9 mouse cellular contexts compared by ENCODE assay signal in the genomic region with DNA sequence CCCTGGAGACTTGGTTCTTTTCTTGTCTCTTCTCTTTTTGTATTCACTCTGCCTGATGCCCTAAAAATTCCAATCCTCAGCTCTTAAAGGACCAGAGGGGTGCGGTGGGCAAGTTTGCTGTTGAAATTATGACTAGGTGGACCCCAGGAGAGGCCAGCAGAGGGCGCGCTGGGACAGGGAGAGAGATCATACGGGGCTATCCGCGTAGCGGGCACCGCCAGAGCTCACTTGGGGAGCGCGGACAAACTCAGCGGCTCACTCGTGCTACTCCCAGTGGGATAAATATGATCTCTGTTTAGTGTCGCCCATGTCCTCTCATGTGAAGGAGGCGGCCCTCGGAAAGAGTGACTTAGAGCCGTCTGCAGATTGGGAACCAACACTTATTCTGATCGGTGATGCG. TPM values are rescaled to one million over a fixed set of nuclear protein-coding genes. Genes with fewer than 3 reads are reported as not detected.
DNase-seq lines count a peak whose midpoint lies in the region; ATAC-seq and TF ChIP-seq lines count a peak whose summit lies in the region.
"Had no signal": no experiment of that assay in that cellular context is flagged by ENCODE, and none has a peak within 500 bp of the region (broad histone marks: within the 10 kb centered on the region; RNA-seq: fewer than 3 reads in every experiment).

No protein-coding gene starts in this region.

- H3K4me1 ChIP-seq in E14TG2a.4 (replicated peaks; ENCODE audit: low read depth, low read length): peaks cover 41% of the 10 kb centered on the region
- H3K4me1 ChIP-seq in forebrain, embryonic 12.5 days: peaks cover 24% of the 10 kb centered on the region
- H3K4me1 ChIP-seq in lung, embryonic 14.5 days (ENCODE audit: insufficient read depth): peaks cover 6% of the 10 kb centered on the region; the same call in 1 of the 2 replicates
- H3K4me1 ChIP-seq in olfactory bulb, adult 2 months (ENCODE audit: control insufficient read depth, insufficient read depth, low read length): peaks cover 17% of the 10 kb centered on the region
- peaks cover 39% of the 10 kb centered on the region for H3K4me1 ChIP-seq in thymus, adult 2 months (replicated peaks; ENCODE audit: control insufficient read depth, insufficient read depth, low read length)

- H3K36me3 ChIP-seq in E14TG2a.4 (ENCODE audit: insufficient read depth, low read length): no peaks in the 10 kb centered on the region
- H3K36me3 ChIP-seq in forebrain, embryonic 12.5 days (replicated peaks): no peaks in the 10 kb centered on the region
- no peaks in the 10 kb centered on the region for H3K36me3 ChIP-seq in lung, embryonic 14.5 days (ENCODE audit: insufficient read depth)
- H3K36me3 ChIP-seq in thymus, adult 2 months (ENCODE audit: control insufficient read depth, insufficient read depth, low read length): no peaks in the 10 kb centered on the region

- WGBS in forebrain, embryonic 12.5 days: under 1% methylated on average over 18 of the region's 18 CpGs
- 1% methylated on average over 18 of the region's 18 CpGs for WGBS in lung, embryonic 14.5 days
- WGBS in olfactory bulb, adult 2 months: 1% methylated on average over 18 of the region's 18 CpGs
- WGBS in thymus, adult 2 months: 1% methylated on average over 18 of the region's 18 CpGs

- H3K4me3 ChIP-seq in E14TG2a.4 (replicated peaks; ENCODE audit: low read length): 0 out of 2 replicates have a peak overlapping the region, but pooled peaks have one; percentile 5
- H3K4me3 ChIP-seq in forebrain, embryonic 12.5 days (replicated peaks): peak overlapping the region; percentile 19
- peak overlapping the region; percentile 20 for H3K4me3 ChIP-seq in lung, embryonic 14.5 days (ENCODE audit: low read depth, low read length)
- no peak overlapping the region for H3K4me3 ChIP-seq in olfactory bulb, adult 2 months (ENCODE audit: insufficient read depth, low read depth, low read length)
- H3K4me3 ChIP-seq in thymus, adult 2 months (ENCODE audit: control insufficient read depth, insufficient read depth, low read length): peak overlapping the region; percentile 29

- H3K27ac ChIP-seq in forebrain, embryonic 12.5 days: peak overlapping the region; percentile 19; the same call in 1 of the 2 replicates
- no peak overlapping the region for H3K27ac ChIP-seq in lung, embryonic 14.5 days (ENCODE audit: low read depth)
- H3K27ac ChIP-seq in olfactory bulb, adult 2 months (ENCODE audit: insufficient read depth, low read depth, low read length): no peak overlapping the region
- H3K27ac ChIP-seq in thymus, adult 2 months (ENCODE audit: control insufficient read depth, insufficient read depth, low read length): peak overlapping the region; percentile 35; the same call in 1 of the 2 replicates

- no peak overlapping the region for H3K9ac ChIP-seq in forebrain, embryonic 12.5 days
- no peak overlapping the region for H3K9ac ChIP-seq in lung, embryonic 14.5 days

- peaks cover 41% of the 10 kb centered on the region for H3K27me3 ChIP-seq in E14TG2a.4 (ENCODE audit: insufficient read depth, low read length)
- peaks cover 39% of the 10 kb centered on the region for H3K27me3 ChIP-seq in forebrain, embryonic 12.5 days
- H3K27me3 ChIP-seq in lung, embryonic 14.5 days (ENCODE audit: insufficient read depth, low read length): peaks cover 28% of the 10 kb centered on the region
- no peaks in the 10 kb centered on the region for H3K27me3 ChIP-seq in thymus, adult 2 months (ENCODE audit: control insufficient read depth, insufficient read depth, low read length)

- peak; percentile 59 for TF ChIP-seq CTCF in E14TG2a.4 (conservative IDR thresholded peaks at IDR 0.05; ENCODE audit: low read length)
- peak; percentile 95 for TF ChIP-seq CTCF in lung, embryonic 14.5 days (IDR thresholded peaks at IDR 0.05; ENCODE audit: low read depth)
- TF ChIP-seq CTCF in olfactory bulb, adult 2 months (IDR thresholded peaks at IDR 0.05; ENCODE audit: insufficient read depth, low read depth, low read length): peak; percentile 86
- peak; percentile 95 for TF ChIP-seq CTCF in thymus, adult 2 months (IDR thresholded peaks at IDR 0.05; ENCODE audit: borderline replicate concordance, control insufficient read depth, extremely low read depth, insufficient read depth, low read length, poor library complexity)

- H3K9me3 ChIP-seq in E14TG2a.4 (ENCODE audit: low read length): no peaks in the 10 kb centered on the region
- no peaks in the 10 kb centered on the region for H3K9me3 ChIP-seq in forebrain, embryonic 12.5 days
- no peaks in the 10 kb centered on the region for H3K9me3 ChIP-seq in lung, embryonic 14.5 days (ENCODE audit: low read depth, low read length)

- peak overlapping the region; percentile 48 for H3K4me2 ChIP-seq in forebrain, embryonic 12.5 days
- peak overlapping the region; percentile 57 for H3K4me2 ChIP-seq in lung, embryonic 14.5 days

- intact Hi-C loops in heart, postnatal 10 days (cut with DNase I): loop anchor here (1.0 to 5.0 kb wide), 3 partner anchors 14 to 278 kb away; partner anchors contain the start of genes Slc16a11 and Slc2a4

- TF ChIP-seq POLR2A in olfactory bulb, adult 2 months (IDR thresholded peaks at IDR 0.05; ENCODE audit: insufficient read depth, low read depth, low read length): no peak
- TF ChIP-seq POLR2A in thymus, adult 2 months (IDR thresholded peaks at IDR 0.05; ENCODE audit: control insufficient read depth, extremely low read depth, insufficient read depth, low read length, poor library complexity): no peak

- peak; percentile 91 for DNase-seq in c-Kit-positive CD71-positive TER-119-positive erythroid progenitor cells, embryonic 14.5 days (ENCODE audit: low spot score)
- peak; percentile 93 to 98 for DNase-seq in heart, postnatal 10 days
- DNase-seq in kidney, postnatal 4 days: peak; percentile 97 to 99
- peak; percentile 97 for DNase-seq in lung, embryonic 14.5 days
- DNase-seq in thymus, adult 2 months: peak; percentile 93

- peak; percentile 35; the same call in 1 of the 2 replicates for ATAC-seq in forebrain, embryonic 12.5 days (ENCODE audit: low FRiP score)
- peak; percentile 63 for ATAC-seq in lung, embryonic 14.5 days (ENCODE audit: insufficient read depth)

RNA-seq across cellular contexts. Expression of gene Ybx2, which starts 1.4 kb away (rescaled TPM):
- 7.4 and 8.9 TPM in 2 replicates for polyA plus RNA-seq in forebrain, embryonic 12.5 days (2016; fragmentation: Nextera tagmentation; extraction: Ambion mirVana)
- 10 to 100 TPM; 22.7 to 25.7 TPM for total RNA-seq in heart, postnatal 10 days (2021)
- 4.7 and 6.1 TPM in 2 replicates for polyA plus RNA-seq in lung, embryonic 14.5 days (2014; fragmentation: Nextera tagmentation; extraction: Ambion mirVana)
- polyA plus RNA-seq in olfactory bulb, adult 2 months (2012; ENCODE audit: insufficient read depth, insufficient read length, low replicate concordance, missing spikeins): not detected in 2 replicates
- 20.0 and 49.6 TPM in 2 replicates for polyA plus RNA-seq in thymus, adult 2 months (2012; rRNA removed)

RNA-seq across cellular contexts. Expression of gene Eif5a, which starts 12.4 kb away (rescaled TPM):
- 1,678 TPM in 2 replicates for polyA plus RNA-seq in forebrain, embryonic 12.5 days (2016; fragmentation: Nextera tagmentation; extraction: Ambion mirVana)
- total RNA-seq in heart, postnatal 10 days (2021): 100 to 1,000 TPM; 488 to 490 TPM
- 1,945 and 2,006 TPM in 2 replicates for polyA plus RNA-seq in lung, embryonic 14.5 days (2014; fragmentation: Nextera tagmentation; extraction: Ambion mirVana)
- polyA plus RNA-seq in olfactory bulb, adult 2 months (2012; ENCODE audit: insufficient read depth, insufficient read length, low replicate concordance, missing spikeins): 516 and 653 TPM in 2 replicates
- polyA plus RNA-seq in thymus, adult 2 months (2012; rRNA removed): 618 and 719 TPM in 2 replicates

RNA-seq across cellular contexts. Expression of gene Slc2a4, which starts 13.8 kb away (rescaled TPM):
- 13.3 and 15.3 TPM in 2 replicates for polyA plus RNA-seq in forebrain, embryonic 12.5 days (2016; fragmentation: Nextera tagmentation; extraction: Ambion mirVana)
- 100 to 1,000 TPM; 135 to 144 TPM for total RNA-seq in heart, postnatal 10 days (2021)
- polyA plus RNA-seq in lung, embryonic 14.5 days (2014; fragmentation: Nextera tagmentation; extraction: Ambion mirVana): 14.9 and 19.0 TPM in 2 replicates
- polyA plus RNA-seq in olfactory bulb, adult 2 months (2012; ENCODE audit: insufficient read depth, insufficient read length, low replicate concordance, missing spikeins): not detected in 2 replicates
- 36.3 and 58.9 TPM in 2 replicates for polyA plus RNA-seq in thymus, adult 2 months (2012; rRNA removed)

RNA-seq across cellular contexts. Expression of gene Gps2, which starts 20.5 kb away (rescaled TPM):
- polyA plus RNA-seq in forebrain, embryonic 12.5 days (2016; fragmentation: Nextera tagmentation; extraction: Ambion mirVana): 95.8 and 99.1 TPM in 2 replicates
- 10 to 100 TPM; 29.4 to 30.5 TPM for total RNA-seq in heart, postnatal 10 days (2021)
- polyA plus RNA-seq in lung, embryonic 14.5 days (2014; fragmentation: Nextera tagmentation; extraction: Ambion mirVana): 67.5 and 78.6 TPM in 2 replicates
- polyA plus RNA-seq in olfactory bulb, adult 2 months (2012; ENCODE audit: insufficient read depth, insufficient read length, low replicate concordance, missing spikeins): not detected in 2 replicates
- polyA plus RNA-seq in thymus, adult 2 months (2012; rRNA removed): 236 and 272 TPM in 2 replicates

RNA-seq across cellular contexts. Expression of gene Cldn7, which starts 30.4 kb away (rescaled TPM):
- 5.7 and 7.0 TPM in 2 replicates for polyA plus RNA-seq in forebrain, embryonic 12.5 days (2016; fragmentation: Nextera tagmentation; extraction: Ambion mirVana)
- not detected for total RNA-seq in heart, postnatal 10 days (2021)
- polyA plus RNA-seq in lung, embryonic 14.5 days (2014; fragmentation: Nextera tagmentation; extraction: Ambion mirVana): 76.7 and 86.4 TPM in 2 replicates
- not detected in 2 replicates for polyA plus RNA-seq in olfactory bulb, adult 2 months (2012; ENCODE audit: insufficient read depth, insufficient read length, low replicate concordance, missing spikeins)
- 6.0 and 6.5 TPM in 2 replicates for polyA plus RNA-seq in thymus, adult 2 months (2012; rRNA removed)
- total RNA-seq: left cerebral cortex, adult 8-10 months had no signal

Comparison
In these comparisons a context has a peak if more than half of its experiments do, and no peak if none do; other contexts are left out.
1. H3K27ac ChIP-seq: peak in forebrain, embryonic 12.5 days (single experiment) and thymus, adult 2 months (single experiment); none in lung, embryonic 14.5 days (single experiment) and olfactory bulb, adult 2 months (single experiment).
2. RNA of gene Slc2a4, which starts 13.8 kb away (polyA plus RNA-seq): 36.3 to 58.9 TPM in thymus, adult 2 months, 14.9 to 19.0 TPM in lung, embryonic 14.5 days and 13.3 to 15.3 TPM in forebrain, embryonic 12.5 days; not detected in olfactory bulb, adult 2 months; every median in the first group is over 10 times any median in the second.
3. Peak in every context shown above with its lines, with median percentiles within 50 percentile points of each other: CTCF ChIP-seq and DNase-seq.